Mouse (Mus musculus) embryonic facial prominence, embryonic 12.5 days (tissue): ENCODE data around the gene Dusp3. TPM values are rescaled to one million over a fixed set of nuclear protein-coding genes. Genes with fewer than 3 reads are reported as not detected.

Experiments
- ATAC-seq: fragments of 200-750 bp; cut with Nextera tagmentation; 2 replicates; pipeline ENCODE4 v1.8.0; 2017; ENCODE audit not compliant: insufficient number of reproducible peaks, insufficient read depth, low FRiP score, low TSS enrichment
- H3K27ac ChIP-seq: fragments of 300-500 bp; sonication (generic); 2 replicates; pipeline ENCODE4 v1.5.1; 2016; ENCODE audit warnings: mild to moderate bottlenecking
- H3K27me3 ChIP-seq: fragments of 300-500 bp; sonication (generic); 2 replicates; pipeline ENCODE4 v1.6.1; 2016; ENCODE audit warnings: mild to moderate bottlenecking, moderate library complexity
- H3K36me3 ChIP-seq: fragments of 300-500 bp; sonication (generic); 2 replicates; pipeline ENCODE4 v1.6.1; 2016; ENCODE audit warnings: mild to moderate bottlenecking
- H3K4me1 ChIP-seq: fragments of 300-500 bp; sonication (generic); 2 replicates; pipeline ENCODE4 v1.6.1; 2016
- H3K4me2 ChIP-seq: fragments of 300-500 bp; sonication (generic); replicated peaks from 2 replicates; pipeline ENCODE4 v1.6.1; 2016; ENCODE audit warnings: mild to moderate bottlenecking, moderate library complexity
- H3K4me3 ChIP-seq: fragments of 300-500 bp; sonication (generic); 2 replicates; pipeline ENCODE4 v1.5.1; 2016; ENCODE audit warnings: mild to moderate bottlenecking
- H3K9ac ChIP-seq: fragments of 300-500 bp; sonication (generic); 2 replicates; pipeline ENCODE4 v1.6.1; 2016; ENCODE audit warnings: mild to moderate bottlenecking, moderate library complexity
- H3K9me3 ChIP-seq: fragments of 300-500 bp; sonication (generic); 2 replicates; pipeline ENCODE4 v1.6.1; 2016; ENCODE audit warnings: mild to moderate bottlenecking, moderate library complexity
- WGBS: fragments of 180-500 bp; shearing (Covaris S2); methylation state at CpG from one replicate; pipeline ENCODE4 v1.1.7; 2016; 5-methylcytosine and 5-hydroxymethylcytosine counted together
- polyA plus RNA-seq: library from polyadenylated mRNA; unstranded; fragments of >200 nt; fragmentation: Nextera tagmentation; extraction: Ambion mirVana; gene quantifications from 2 replicates; pipeline ENCODE4 v1.2.1, GENCODE M21; 2016

Dusp3 gene
- polyA plus RNA-seq, 1 experiment from 2014 or later = 12.3 TPM

- Histone ChIP-seq H3K9me3 (no peaks in the 10 kb centered on the region), H3K4me2 (no peak overlapping the region), H3K27me3 (peaks cover 24% of the 10 kb centered on the region), H3K4me3 (no peak overlapping the region), H3K4me1 (peaks cover 10% of the 10 kb centered on the region), H3K9ac (no peak overlapping the region), H3K27ac (no peak overlapping the region), H3K36me3 (no peaks in the 10 kb centered on the region)
- 80% methylated on average over 5 of the region's 5 CpGs for WGBS
- no peak for ATAC-seq
Measured at GRCm38 (mm10) chr11:101957476-101957875, 29.3 kb downstream of the Dusp3 start.

GRCm38 (mm10) chr11:101953441-101953840 is 33.4 kb downstream of the Dusp3 start:
- Histone ChIP-seq H3K9ac (no peak overlapping the region), H3K36me3 (no peaks in the 10 kb centered on the region), H3K9me3 (no peaks in the 10 kb centered on the region), H3K4me2 (no peak overlapping the region), H3K27ac (no peak overlapping the region), H3K4me1 (peaks cover 16% of the 10 kb centered on the region), H3K27me3 (no peaks in the 10 kb centered on the region; the same call in 1 of the 2 replicates), H3K4me3 (no peak overlapping the region)
- WGBS = 55% methylated on average over 4 of the region's 4 CpGs
- no peak for ATAC-seq

GRCm38 (mm10) chr11:101952541-101953341 is 34.1 kb downstream of the Dusp3 start:
- peaks cover 16% of the 10 kb centered on the region for H3K4me1 ChIP-seq
- H3K9me3 ChIP-seq = no peaks in the 10 kb centered on the region
- H3K4me2 ChIP-seq = peak overlapping the region; percentile 32
- H3K4me3 ChIP-seq = no peak overlapping the region
- H3K36me3 ChIP-seq = no peaks in the 10 kb centered on the region
- no peaks in the 10 kb centered on the region; the same call in 1 of the 2 replicates for H3K27me3 ChIP-seq
- ATAC-seq = no peak
- H3K27ac ChIP-seq = peak overlapping the region; percentile 46; the same call in 1 of the 2 replicates
- H3K9ac ChIP-seq = no peak overlapping the region
- 19% methylated on average over 24 of the region's 24 CpGs for WGBS

- Histone ChIP-seq H3K4me3 (no peak overlapping the region), H3K4me2 (no peak overlapping the region), H3K27me3 (no peaks in the 10 kb centered on the region; the same call in 1 of the 2 replicates), H3K9me3 (no peaks in the 10 kb centered on the region), H3K27ac (no peak overlapping the region), H3K36me3 (no peaks in the 10 kb centered on the region), H3K4me1 (peaks cover 19% of the 10 kb centered on the region), H3K9ac (no peak overlapping the region)
- 88% methylated on average over 5 of the region's 5 CpGs for WGBS
- ATAC-seq = no peak
Measured at GRCm38 (mm10) chr11:101950021-101950420, 36.8 kb downstream of the Dusp3 start.

GRCm38 (mm10) chr11:101946525-101946924 is 40.3 kb downstream of the Dusp3 start:
- ATAC-seq = no peak

GRCm38 (mm10) chr11:101943055-101943454 is 43.8 kb downstream of the Dusp3 start:
- no peak for ATAC-seq
- Histone ChIP-seq H3K27ac (no peak overlapping the region), H3K36me3 (no peaks in the 10 kb centered on the region), H3K4me3 (no peak overlapping the region), H3K4me2 (no peak overlapping the region), H3K27me3 (peaks cover 8% of the 10 kb centered on the region; the same call in 1 of the 2 replicates), H3K9me3 (no peaks in the 10 kb centered on the region), H3K9ac (no peak overlapping the region), H3K4me1 (0 out of 2 replicates have a peak, but pooled peaks cover 13% of the 10 kb centered on the region)
- WGBS = 30% methylated on average over 3 of the region's 3 CpGs

More at GRCm38 (mm10) chr11:101946525-101946924, 40.3 kb downstream of the Dusp3 start:
- no peaks in the 10 kb centered on the region for H3K9me3 ChIP-seq
- no peaks in the 10 kb centered on the region for H3K27me3 ChIP-seq
- H3K4me3 ChIP-seq = no peak overlapping the region
- H3K36me3 ChIP-seq = no peaks in the 10 kb centered on the region
- H3K9ac ChIP-seq = no peak overlapping the region
- H3K27ac ChIP-seq = no peak overlapping the region
- H3K4me2 ChIP-seq = no peak overlapping the region
- 26% methylated on average over 5 of the region's 5 CpGs for WGBS
- 0 out of 2 replicates have a peak, but pooled peaks cover 4% of the 10 kb centered on the region for H3K4me1 ChIP-seq

- Histone ChIP-seq H3K9me3 (no peaks in the 10 kb centered on the region), H3K27me3 (peaks cover 32% of the 10 kb centered on the region), H3K27ac (no peak overlapping the region), H3K9ac (peak overlapping the region; percentile 47; the same call in 1 of the 2 replicates), H3K36me3 (no peaks in the 10 kb centered on the region), H3K4me2 (peak overlapping the region; percentile 69), H3K4me3 (peak overlapping the region; percentile 40), H3K4me1 (peaks cover 16% of the 10 kb centered on the region; the same call in 1 of the 2 replicates)
- under 1% methylated on average over 30 of the region's 32 CpGs for WGBS
- no peak for ATAC-seq
Measured at GRCm38 (mm10) chr11:101937108-101937507, 49.7 kb downstream of the Dusp3 start.

- H3K27me3 ChIP-seq = peaks cover 32% of the 10 kb centered on the region
- no peak overlapping the region for H3K4me3 ChIP-seq
Measured at GRCm38 (mm10) chr11:101936421-101936820, 50.4 kb downstream of the Dusp3 start.

GRCm38 (mm10) chr11:101935743-101936142 is 51.1 kb downstream of the Dusp3 start:
- H3K36me3 ChIP-seq = no peaks in the 10 kb centered on the region
- H3K9me3 ChIP-seq = no peaks in the 10 kb centered on the region
- WGBS = 86% methylated on average over 3 of the region's 3 CpGs
- H3K4me2 ChIP-seq = no peak overlapping the region
- no peak for ATAC-seq
- no peak overlapping the region for H3K27ac ChIP-seq
- no peak overlapping the region for H3K9ac ChIP-seq
- peaks cover 35% of the 10 kb centered on the region for H3K27me3 ChIP-seq
- H3K4me3 ChIP-seq = no peak overlapping the region
- peaks cover 13% of the 10 kb centered on the region; the same call in 1 of the 2 replicates for H3K4me1 ChIP-seq

More at GRCm38 (mm10) chr11:101936421-101936820, 50.4 kb downstream of the Dusp3 start:
- no peak overlapping the region for H3K9ac ChIP-seq
- H3K9me3 ChIP-seq = no peaks in the 10 kb centered on the region
- H3K27ac ChIP-seq = no peak overlapping the region
- WGBS = 27% methylated on average over 7 of the region's 7 CpGs
- peaks cover 16% of the 10 kb centered on the region; the same call in 1 of the 2 replicates for H3K4me1 ChIP-seq
- no peak overlapping the region for H3K4me2 ChIP-seq
- no peaks in the 10 kb centered on the region for H3K36me3 ChIP-seq
- no peak for ATAC-seq

- Histone ChIP-seq H3K4me2 (no peak overlapping the region), H3K4me3 (no peak overlapping the region), H3K9me3 (no peaks in the 10 kb centered on the region), H3K4me1 (peaks cover 8% of the 10 kb centered on the region; the same call in 1 of the 2 replicates), H3K27me3 (peaks cover 18% of the 10 kb centered on the region), H3K36me3 (no peaks in the 10 kb centered on the region), H3K27ac (no peak overlapping the region), H3K9ac (no peak overlapping the region)
- ATAC-seq = no peak
- 38% methylated on average over 4 of the region's 4 CpGs for WGBS
Measured at GRCm38 (mm10) chr11:101931978-101932377, 54.8 kb downstream of the Dusp3 start.

- ATAC-seq = no peak
- no peak overlapping the region for H3K9ac ChIP-seq
- H3K4me1 ChIP-seq = peaks cover 6% of the 10 kb centered on the region; the same call in 1 of the 2 replicates
- no peak overlapping the region for H3K4me3 ChIP-seq
- no peaks in the 10 kb centered on the region for H3K9me3 ChIP-seq
- peaks cover 3% of the 10 kb centered on the region; the same call in 1 of the 2 replicates for H3K27me3 ChIP-seq
- no peak overlapping the region for H3K27ac ChIP-seq
- H3K4me2 ChIP-seq = no peak overlapping the region
- WGBS = 20% methylated on average over 25 of the region's 25 CpGs
- H3K36me3 ChIP-seq = no peaks in the 10 kb centered on the region
Measured at GRCm38 (mm10) chr11:101928030-101928762, 58.6 kb downstream of the Dusp3 start.
